Mouse (Mus musculus): ENCODE measurements around the gene Rabl6.

- no peak for TF ChIP-seq POLR2A (IDR thresholded peaks at IDR 0.05; ENCODE audit: low read depth, low read length)
- 0 out of 2 replicates have a peak, but pooled peaks have one; percentile 25 for TF ChIP-seq CTCF (conservative IDR thresholded peaks at IDR 0.05; ENCODE audit: insufficient read depth, insufficient read length, low read depth, low read length)
These were observed 41.8 kb downstream of the Rabl6 start for GRCm38 (mm10) chr2:25566558-25566957.
